Mouse (Mus musculus): Measurements from ENCODE around the gene Rbp2. TPM values are rescaled to one million over a fixed set of nuclear protein-coding genes. Genes with fewer than 3 reads are reported as not detected.
A peak's percentile ranks its signal among the peaks of the same experiment; 100 is the strongest.

Rbp2 gene
- polyA plus RNA-seq (2016; fragmentation: Nextera tagmentation; extraction: Ambion mirVana): 2.2 and 2.7 TPM in 2 replicates

GRCm38 (mm10) chr9:98485815-98486214, at the start of gene Rbp2:
Gene Rbp2, plus strand, starts transcription at chr9:98486115.
- no peaks in the 10 kb centered on the region for H3K36me3 ChIP-seq
- H3K4me1 ChIP-seq: peaks cover 39% of the 10 kb centered on the region
- no peak within 1 kb of the TSS for H3K4me3 ChIP-seq
- no peak within 1 kb of the TSS for H3K9ac ChIP-seq
- no peak within 1 kb of the TSS for H3K27ac ChIP-seq
- H3K9me3 ChIP-seq (replicated peaks): no peaks in the 10 kb centered on the region
- H3K27me3 ChIP-seq (replicated peaks): no peaks in the 10 kb centered on the region
- ATAC-seq: no peak
- no peak within 1 kb of the TSS for H3K4me2 ChIP-seq
- WGBS (ENCODE audit: insufficient replicate concordance): 70% methylated on average over 3 of the region's 3 CpGs

- H3K27me3 ChIP-seq (replicated peaks): peaks cover 4% of the 10 kb centered on the region; the same call in 1 of the 2 replicates
- 63% methylated on average over 4 of the region's 4 CpGs for WGBS (ENCODE audit: insufficient replicate concordance)
Measured at GRCm38 (mm10) chr9:98437819-98438218, 48.1 kb upstream of the Rbp2 start.

GRCm38 (mm10) chr9:98439091-98439490, 46.8 kb upstream of the Rbp2 start:
- H3K9me3 ChIP-seq (replicated peaks): no peaks in the 10 kb centered on the region
- peaks cover 4% of the 10 kb centered on the region; the same call in 1 of the 2 replicates for H3K27me3 ChIP-seq (replicated peaks)
- no peak overlapping the region for H3K27ac ChIP-seq
- no peak overlapping the region for H3K4me2 ChIP-seq
- H3K4me3 ChIP-seq: no peak overlapping the region
- no peak for ATAC-seq
- peaks cover 5% of the 10 kb centered on the region for H3K36me3 ChIP-seq
- no peaks in the 10 kb centered on the region for H3K4me1 ChIP-seq
- 61% methylated on average over 3 of the region's 3 CpGs for whole genome bisulfite sequencing (ENCODE audit: insufficient replicate concordance)
- H3K9ac ChIP-seq: no peak overlapping the region

More at GRCm38 (mm10) chr9:98437819-98438218, 48.1 kb upstream of the Rbp2 start:
- ATAC-seq: no peak
- no peaks in the 10 kb centered on the region for H3K9me3 ChIP-seq (replicated peaks)
- H3K9ac ChIP-seq: no peak overlapping the region
- H3K36me3 ChIP-seq: peaks cover 5% of the 10 kb centered on the region
- peaks cover 4% of the 10 kb centered on the region; the same call in 1 of the 2 replicates for H3K4me1 ChIP-seq
- H3K27ac ChIP-seq: no peak overlapping the region
- H3K4me2 ChIP-seq: no peak overlapping the region
- no peak overlapping the region for H3K4me3 ChIP-seq

GRCm38 (mm10) chr9:98442638-98443037, 43.3 kb upstream of the Rbp2 start:
- Histone ChIP-seq H3K9ac (no peak overlapping the region), H3K27ac (no peak overlapping the region), H3K36me3 (peaks cover 14% of the 10 kb centered on the region), H3K27me3 (replicated peaks) (peaks cover 4% of the 10 kb centered on the region; the same call in 1 of the 2 replicates), H3K4me3 (no peak overlapping the region), H3K4me2 (no peak overlapping the region), H3K4me1 (no peaks in the 10 kb centered on the region), H3K9me3 (replicated peaks) (no peaks in the 10 kb centered on the region)
- ATAC-seq: no peak
- WGBS (ENCODE audit: insufficient replicate concordance): 23% methylated on average over 5 of the region's 5 CpGs

- H3K27me3 ChIP-seq (replicated peaks): peaks cover under 1% of the 10 kb centered on the region; the same call in 1 of the 2 replicates
- no peak overlapping the region for H3K4me2 ChIP-seq
- ATAC-seq: 0 out of 2 replicates have a peak, but pooled peaks have one; percentile 27
- H3K36me3 ChIP-seq: peaks cover 13% of the 10 kb centered on the region
- no peak overlapping the region for H3K4me3 ChIP-seq
- H3K9ac ChIP-seq: no peak overlapping the region
- no peaks in the 10 kb centered on the region for H3K9me3 ChIP-seq (replicated peaks)
- no peaks in the 10 kb centered on the region for H3K4me1 ChIP-seq
- H3K27ac ChIP-seq: no peak overlapping the region
- 54% methylated on average over 9 of the region's 9 CpGs for WGBS (ENCODE audit: insufficient replicate concordance)
Measured at GRCm38 (mm10) chr9:98445359-98446149, 40.4 kb upstream of the Rbp2 start.

GRCm38 (mm10) chr9:98450976-98451375, 34.9 kb upstream of the Rbp2 start:
- H3K9ac ChIP-seq: no peak overlapping the region
- 48% methylated on average over 1 of the region's 1 CpGs for WGBS (ENCODE audit: insufficient replicate concordance)
- H3K27me3 ChIP-seq (replicated peaks): no peaks in the 10 kb centered on the region
- H3K4me1 ChIP-seq: no peaks in the 10 kb centered on the region
- no peak overlapping the region for H3K4me3 ChIP-seq
- ATAC-seq: no peak
- H3K9me3 ChIP-seq (replicated peaks): no peaks in the 10 kb centered on the region; the same call in 1 of the 2 replicates
- H3K27ac ChIP-seq: no peak overlapping the region
- no peak overlapping the region for H3K4me2 ChIP-seq
- peaks cover 4% of the 10 kb centered on the region; the same call in 1 of the 2 replicates for H3K36me3 ChIP-seq

GRCm38 (mm10) chr9:98466709-98467108, 19.2 kb upstream of the Rbp2 start:
- no peaks in the 10 kb centered on the region for H3K36me3 ChIP-seq
- no peak overlapping the region for H3K9ac ChIP-seq
- ATAC-seq: no peak
- peaks cover 6% of the 10 kb centered on the region; the same call in 1 of the 2 replicates for H3K4me1 ChIP-seq
- H3K4me2 ChIP-seq: no peak overlapping the region
- H3K4me3 ChIP-seq: no peak overlapping the region
- H3K27ac ChIP-seq: no peak overlapping the region
- no peaks in the 10 kb centered on the region for H3K9me3 ChIP-seq (replicated peaks)
- 46% methylated on average over 2 of the region's 2 CpGs for WGBS (ENCODE audit: insufficient replicate concordance)
- no peaks in the 10 kb centered on the region for H3K27me3 ChIP-seq (replicated peaks)

GRCm38 (mm10) chr9:98480172-98480749, 5.7 kb upstream of the Rbp2 start:
- no peak overlapping the region for H3K9ac ChIP-seq
- H3K4me3 ChIP-seq: no peak overlapping the region
- H3K27me3 ChIP-seq (replicated peaks): no peaks in the 10 kb centered on the region
- H3K36me3 ChIP-seq: no peaks in the 10 kb centered on the region
- WGBS (ENCODE audit: insufficient replicate concordance): 78% methylated on average over 2 of the region's 2 CpGs
- 0 out of 2 replicates have a peak, but pooled peaks cover 2% of the 10 kb centered on the region for H3K4me1 ChIP-seq
- H3K4me2 ChIP-seq: no peak overlapping the region
- no peak for ATAC-seq
- no peak overlapping the region for H3K27ac ChIP-seq
- no peaks in the 10 kb centered on the region for H3K9me3 ChIP-seq (replicated peaks)

GRCm38 (mm10) chr9:98482256-98482655, 3.7 kb upstream of the Rbp2 start:
- H3K36me3 ChIP-seq: no peaks in the 10 kb centered on the region
- H3K4me3 ChIP-seq: no peak overlapping the region
- H3K27ac ChIP-seq: no peak overlapping the region
- WGBS (ENCODE audit: insufficient replicate concordance): 66% methylated on average over 4 of the region's 4 CpGs
- H3K9me3 ChIP-seq (replicated peaks): no peaks in the 10 kb centered on the region
- ATAC-seq: no peak
- no peak overlapping the region for H3K4me2 ChIP-seq
- H3K4me1 ChIP-seq: 0 out of 2 replicates have a peak, but pooled peaks cover 6% of the 10 kb centered on the region
- H3K27me3 ChIP-seq (replicated peaks): no peaks in the 10 kb centered on the region
- no peak overlapping the region for H3K9ac ChIP-seq

GRCm38 (mm10) chr9:98485020-98485419, 895 bp upstream of the Rbp2 start:
- Histone ChIP-seq H3K27ac (no peak overlapping the region), H3K9me3 (replicated peaks) (no peaks in the 10 kb centered on the region)
- WGBS (ENCODE audit: insufficient replicate concordance): 61% methylated on average over 7 of the region's 7 CpGs

GRCm38 (mm10) chr9:98487273-98487672, 1.4 kb downstream of the Rbp2 start:
- Histone ChIP-seq H3K4me3 (no peak overlapping the region), H3K27ac (no peak overlapping the region), H3K4me2 (no peak overlapping the region), H3K9ac (no peak overlapping the region), H3K4me1 (peaks cover 54% of the 10 kb centered on the region), H3K36me3 (no peaks in the 10 kb centered on the region), H3K9me3 (replicated peaks) (no peaks in the 10 kb centered on the region), H3K27me3 (replicated peaks) (no peaks in the 10 kb centered on the region)
- no peak for ATAC-seq
- WGBS (ENCODE audit: insufficient replicate concordance): 71% methylated on average over 6 of the region's 6 CpGs

More at GRCm38 (mm10) chr9:98485020-98485419, 895 bp upstream of the Rbp2 start:
- peaks cover 31% of the 10 kb centered on the region for H3K4me1 ChIP-seq
- H3K4me2 ChIP-seq: no peak overlapping the region
- no peaks in the 10 kb centered on the region for H3K36me3 ChIP-seq
- no peak overlapping the region for H3K9ac ChIP-seq
- ATAC-seq: no peak
- H3K27me3 ChIP-seq (replicated peaks): no peaks in the 10 kb centered on the region
- no peak overlapping the region for H3K4me3 ChIP-seq

GRCm38 (mm10) chr9:98489532-98489931, 3.6 kb downstream of the Rbp2 start:
- no peaks in the 10 kb centered on the region for H3K36me3 ChIP-seq
- H3K27me3 ChIP-seq (replicated peaks): no peaks in the 10 kb centered on the region
- 9% methylated on average over 4 of the region's 4 CpGs for WGBS (ENCODE audit: insufficient replicate concordance)
- peaks cover 66% of the 10 kb centered on the region for H3K4me1 ChIP-seq
- H3K9ac ChIP-seq: 0 out of 2 replicates have a peak overlapping the region, but pooled peaks have one; percentile 32
- H3K4me3 ChIP-seq: no peak overlapping the region
- no peaks in the 10 kb centered on the region for H3K9me3 ChIP-seq (replicated peaks)
- peak overlapping the region; percentile 75 for H3K27ac ChIP-seq
- H3K4me2 ChIP-seq: peak overlapping the region; percentile 47
- ATAC-seq: peak; percentile 86
